Mouse (Mus musculus): ENCODE measurements around the gene Tigar.

Tigar gene

DNA sequence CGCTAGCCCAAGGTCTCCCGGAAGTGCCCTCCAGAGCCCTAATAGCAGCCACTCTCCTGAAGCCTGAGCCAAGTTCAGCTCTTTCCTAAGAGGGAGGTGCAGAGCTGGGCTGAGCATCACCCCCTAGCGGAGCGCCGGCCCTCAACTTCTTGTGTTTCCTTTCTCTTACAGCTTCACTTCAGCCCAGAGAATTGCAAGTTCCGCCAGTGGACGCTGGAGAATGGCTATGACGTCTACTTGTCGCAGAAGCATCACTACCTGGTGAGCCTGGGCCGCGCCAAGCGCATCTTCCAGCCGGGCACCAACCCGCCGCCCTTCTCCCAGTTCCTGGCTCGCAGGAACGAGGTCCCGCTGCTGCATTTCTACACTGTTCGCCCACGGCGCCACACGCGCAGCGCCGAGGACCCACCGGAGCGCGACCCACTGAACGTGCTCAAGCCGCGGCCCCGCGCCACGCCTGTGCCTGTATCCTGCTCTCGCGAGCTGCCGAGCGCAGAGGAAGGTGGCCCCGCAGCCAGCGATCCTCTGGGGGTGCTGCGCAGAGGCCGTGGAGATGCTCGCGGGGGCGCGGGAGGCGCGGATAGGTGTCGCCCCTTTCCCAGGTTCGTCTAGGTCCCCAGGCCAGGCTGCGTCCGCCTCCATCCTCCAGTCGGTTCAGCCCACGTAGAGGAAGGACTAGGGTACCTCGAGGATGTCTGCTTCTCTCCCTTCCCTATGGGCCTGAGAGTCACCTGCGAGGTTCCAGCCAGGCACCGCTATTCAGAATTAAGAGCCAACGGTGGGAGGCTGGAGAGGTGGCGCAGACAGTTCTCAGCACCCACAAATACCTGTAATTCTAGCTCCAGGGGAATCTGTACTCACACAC, 29.3 kb downstream of the Tigar start:
- DNase-seq, result peak; percentile 44

DNA sequence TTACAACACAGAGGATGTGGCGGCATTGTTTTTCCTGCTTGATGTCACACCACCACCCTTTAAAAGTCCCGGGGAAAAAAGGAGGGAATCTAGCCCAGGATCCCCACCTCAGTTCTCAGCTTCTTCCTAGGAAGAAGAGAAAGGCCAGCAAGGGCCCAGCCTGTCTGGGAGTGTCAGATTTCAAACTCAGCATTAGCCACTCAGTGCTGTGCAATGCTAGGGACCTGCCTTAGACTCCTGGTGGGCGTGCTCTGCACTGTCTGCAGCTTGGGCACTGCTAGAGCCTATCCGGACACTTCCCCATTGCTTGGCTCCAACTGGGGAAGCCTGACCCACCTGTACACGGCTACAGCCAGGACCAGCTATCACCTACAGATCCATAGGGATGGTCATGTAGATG, 36.5 kb downstream of the Tigar start, which contains the start of gene Fgf23:
Gene Fgf23 (plus strand): TSS at position 86 of the 400 bp plus-strand sequence.
- peak; percentile 16 for DNase-seq

DNA sequence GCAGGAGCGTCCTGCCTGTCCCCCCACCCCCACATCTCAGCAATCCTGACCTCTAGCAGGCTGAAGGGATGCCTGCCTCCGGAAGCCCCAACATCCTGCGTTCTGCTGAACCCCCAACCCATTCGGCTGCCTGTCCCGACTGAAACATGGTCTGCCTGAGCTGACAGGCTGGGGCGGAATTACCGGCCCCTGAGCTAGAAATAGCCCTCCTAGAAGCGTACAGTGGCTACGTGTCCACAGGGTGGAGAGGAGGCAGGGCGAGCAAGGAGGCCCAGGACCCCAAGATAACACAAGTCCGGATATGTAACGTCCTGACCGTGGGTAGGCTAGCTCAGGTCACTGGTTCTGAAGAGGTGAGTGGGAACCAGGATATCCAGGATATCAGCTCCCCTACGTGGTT, 44.5 kb downstream of the Tigar start:
- DNase-seq, result peak; percentile 7

DNA sequence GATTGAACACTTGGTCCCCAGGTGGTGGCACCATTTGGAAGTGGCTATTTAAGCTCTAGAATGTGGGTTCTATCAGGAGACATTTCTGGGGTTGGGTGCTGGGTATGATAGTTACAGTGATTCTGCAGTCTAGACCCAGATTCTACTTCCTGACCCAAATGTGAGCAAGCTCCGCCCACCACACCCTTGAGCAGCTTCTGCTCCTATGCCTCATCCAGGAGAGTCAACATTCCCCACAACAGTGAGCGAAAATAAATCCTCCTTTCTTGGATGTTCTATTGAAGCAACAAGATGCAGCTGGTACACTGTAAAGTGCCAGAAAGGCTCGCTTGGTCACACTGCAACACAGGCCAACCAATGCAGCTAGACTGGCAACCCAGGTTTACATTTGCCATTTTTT, 45.4 kb downstream of the Tigar start:
- no peak for DNase-seq

DNA sequence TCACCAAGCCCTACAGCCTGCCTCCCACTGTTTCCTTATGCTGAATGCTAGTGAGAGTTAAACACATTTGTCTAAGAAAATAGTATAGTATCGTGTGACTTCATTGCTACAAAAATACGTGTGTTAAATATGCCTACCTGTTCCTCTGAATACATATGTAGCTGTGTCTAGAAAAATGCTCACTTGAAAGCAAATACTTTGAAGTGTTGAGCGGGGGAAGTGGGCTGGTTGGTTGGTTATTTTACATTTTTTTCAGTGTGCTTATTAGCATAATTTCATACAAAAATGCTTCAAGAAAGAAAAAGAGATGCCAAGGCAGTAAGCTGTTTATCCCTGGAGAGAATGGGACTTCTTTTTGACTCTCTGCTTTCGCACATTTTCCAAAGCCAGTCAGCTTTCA, 49.4 kb downstream of the Tigar start:
- DNase-seq, result no peak

DNA sequence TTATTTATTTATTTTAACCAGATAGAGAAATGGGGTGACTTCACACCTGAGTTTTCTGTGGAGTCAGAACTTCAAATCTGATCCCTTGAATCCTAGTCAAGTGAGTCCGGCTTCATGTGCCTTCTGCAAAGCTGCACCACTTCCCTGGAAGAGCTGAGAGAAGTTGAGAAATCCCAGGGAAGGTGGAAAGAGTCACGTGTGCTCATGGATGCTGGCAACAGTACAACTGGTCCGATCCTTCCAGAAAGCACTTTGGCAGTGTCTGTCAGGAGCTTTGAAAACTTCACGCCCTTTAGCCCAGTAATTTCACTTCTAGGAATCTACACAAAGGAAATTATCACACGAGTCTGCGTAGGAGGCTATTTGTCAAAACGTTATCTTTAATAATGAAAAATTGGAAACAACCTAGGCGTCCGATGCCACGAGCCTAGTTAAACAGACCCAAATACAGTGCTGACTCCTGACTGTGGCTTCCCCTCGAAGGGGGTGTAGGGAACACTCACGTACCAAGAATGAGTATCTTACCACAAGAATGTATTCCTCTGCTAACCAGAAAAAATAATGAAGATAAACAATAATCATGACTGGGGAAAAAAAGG, 52.3 kb downstream of the Tigar start:
- no peak for DNase-seq

DNA sequence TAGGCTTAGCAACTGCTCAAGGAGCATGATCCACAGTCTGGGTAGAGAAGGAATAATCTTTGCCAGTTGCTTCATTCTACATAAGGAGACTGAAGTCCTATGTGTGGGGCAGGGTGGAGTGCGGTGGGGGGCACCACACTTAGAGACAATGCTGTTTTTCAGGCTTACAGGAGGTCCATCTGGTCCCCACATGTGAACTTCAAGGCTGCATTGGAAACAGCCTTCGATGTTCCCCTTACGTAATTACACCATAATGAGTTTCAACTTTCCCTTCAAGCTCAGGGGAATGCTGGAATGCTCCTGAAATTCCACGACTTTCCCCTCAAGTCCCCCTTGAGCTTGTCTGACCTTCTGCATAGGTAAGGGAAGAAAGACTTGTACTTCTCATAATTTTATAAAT, 58.5 kb downstream of the Tigar start:
- DNase-seq, result no peak

DNA sequence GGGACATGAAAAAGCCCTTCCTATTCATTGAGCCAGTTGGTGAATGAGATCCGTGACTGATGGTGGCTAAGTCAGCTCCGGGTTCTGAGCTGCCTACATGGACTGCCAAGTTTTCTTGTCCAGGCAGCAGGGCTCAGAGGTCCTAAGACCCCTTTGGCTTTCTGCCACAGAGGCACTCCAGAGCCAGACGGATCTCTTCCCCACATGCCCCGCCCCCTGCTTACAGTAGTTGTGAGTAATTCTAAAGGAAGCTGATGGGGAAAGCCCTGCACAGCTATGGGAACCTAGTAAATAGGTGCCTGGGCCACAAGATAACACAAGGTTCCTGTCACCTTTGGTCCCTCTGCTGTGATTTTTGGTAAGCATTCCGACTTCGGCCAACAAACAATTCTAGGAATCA, 64.4 kb downstream of the Tigar start:
- DNase-seq, result peak; percentile 28

Measured in liver (tissue).